Mouse (Mus musculus) regulatory T cell (primary cell): Measurements from ENCODE around the gene Jak1.

Experiments used
- in situ Hi-C: fragments of 300-600 bp; cut with MboI, MseI; formaldehyde crosslinking; loops from one replicate; pipeline ENCODE4 v1.15.1; 2025; ENCODE audit warnings: high pct_unique_total_duplicates

Gene Jak1

GRCm38 (mm10) chr4:101240163-101240874, 24.8 kb downstream of the Jak1 start:
- in situ Hi-C loops: no loop called here

GRCm38 (mm10) chr4:101239313-101240162, 25.5 kb downstream of the Jak1 start:
- in situ Hi-C loops: no loop called here

GRCm38 (mm10) chr4:101238589-101238988, 26.5 kb downstream of the Jak1 start:
- in situ Hi-C loops: no loop called here

GRCm38 (mm10) chr4:101236797-101237196, 28.3 kb downstream of the Jak1 start:
- in situ Hi-C loops: no loop called here

GRCm38 (mm10) chr4:101235964-101236363, 29.1 kb downstream of the Jak1 start:
- in situ Hi-C loops: no loop called here

- in situ Hi-C loops: no loop called here
These were observed 30.3 kb downstream of the Jak1 start for GRCm38 (mm10) chr4:101234753-101235152.

GRCm38 (mm10) chr4:101234332-101234731, 30.8 kb downstream of the Jak1 start:
- in situ Hi-C loops: no loop called here

- in situ Hi-C loops: no loop called here
These were observed 34.5 kb downstream of the Jak1 start for GRCm38 (mm10) chr4:101230621-101231020.

GRCm38 (mm10) chr4:101227398-101227797, 37.7 kb downstream of the Jak1 start:
- in situ Hi-C loops: no loop called here

GRCm38 (mm10) chr4:101225984-101226383, 39.1 kb downstream of the Jak1 start:
- in situ Hi-C loops: no loop called here

GRCm38 (mm10) chr4:101220946-101221345, 44.1 kb downstream of the Jak1 start:
- in situ Hi-C loops: loop anchor here (25.0 kb wide), 1 partner anchor 1291 kb away; no protein-coding TSS in a partner anchor

- in situ Hi-C loops: loop anchor here (25.0 kb wide), 1 partner anchor 1292 kb away; no protein-coding TSS in a partner anchor
These were observed 45.2 kb downstream of the Jak1 start for GRCm38 (mm10) chr4:101219839-101220238.

GRCm38 (mm10) chr4:101217026-101217540, 48.0 kb downstream of the Jak1 start:
- in situ Hi-C loops: loop anchor here (25.0 kb wide), 1 partner anchor 1295 kb away; no protein-coding TSS in a partner anchor

- in situ Hi-C loops: loop anchor here (25.0 kb wide), 1 partner anchor 1296 kb away; no protein-coding TSS in a partner anchor
These were observed 48.8 kb downstream of the Jak1 start for GRCm38 (mm10) chr4:101216286-101216685.

- in situ Hi-C loops: loop anchor here (25.0 kb wide), 1 partner anchor 1299 kb away; no protein-coding TSS in a partner anchor
These were observed 51.6 kb downstream of the Jak1 start for GRCm38 (mm10) chr4:101213477-101213876.

GRCm38 (mm10) chr4:101207492-101207891, 57.6 kb downstream of the Jak1 start:
- in situ Hi-C loops: loop anchor here (5.0 to 25.0 kb wide), 2 partner anchors 40 to 1305 kb away; no protein-coding TSS in a partner anchor

- in situ Hi-C loops: loop anchor here (25.0 kb wide), 1 partner anchor 1309 kb away; no protein-coding TSS in a partner anchor
These were observed 61.6 kb downstream of the Jak1 start for GRCm38 (mm10) chr4:101203518-101203917.

GRCm38 (mm10) chr4:101202626-101203025, 62.5 kb downstream of the Jak1 start:
- in situ Hi-C loops: loop anchor here (25.0 kb wide), 1 partner anchor 1310 kb away; no protein-coding TSS in a partner anchor

GRCm38 (mm10) chr4:101199433-101200081, 65.5 kb downstream of the Jak1 start:
- in situ Hi-C loops: loop anchor here (25.0 kb wide), 1 partner anchor 1313 kb away; no protein-coding TSS in a partner anchor

- in situ Hi-C loops: no loop called here
These were observed 66.7 kb downstream of the Jak1 start for GRCm38 (mm10) chr4:101198333-101198732.
